Mouse (Mus musculus) hindbrain, postnatal 0 days (tissue): Measurements from ENCODE around the gene Wdr91. TPM values are rescaled to one million over a fixed set of nuclear protein-coding genes. Genes with fewer than 3 reads are reported as not detected.

Source experiments
- ATAC-seq: fragments of 200-750 bp; cut with Nextera tagmentation; 2 replicates; pipeline ENCODE4 v1.8.0; 2017; ENCODE audit warnings: mild to moderate bottlenecking, moderate TSS enrichment, moderate library complexity
- DNase-seq: peaks from one replicate; pipeline ENCODE4 v3.0.0-alpha.2; 2015; ENCODE audit warnings: low spot score
- H3K27ac ChIP-seq: fragments of 300-500 bp; sonication (generic); 2 replicates; pipeline ENCODE4 v1.5.1; 2014; ENCODE audit warnings: mild to moderate bottlenecking
- H3K27me3 ChIP-seq: fragments of 300-500 bp; sonication (generic); 2 replicates; pipeline ENCODE4 v1.6.1; 2014; ENCODE audit warnings: low read length, mixed read lengths; ENCODE audit not compliant: insufficient read depth
- H3K36me3 ChIP-seq: fragments of 300-500 bp; sonication (generic); 2 replicates; pipeline ENCODE4 v1.6.1; 2014; ENCODE audit warnings: low read length, mixed read lengths; ENCODE audit not compliant: insufficient read depth
- H3K4me1 ChIP-seq: fragments of 300-500 bp; sonication (generic); 2 replicates; pipeline ENCODE4 v1.6.1; 2014; ENCODE audit warnings: antibody characterized with exemption, low read length, mixed read lengths; ENCODE audit not compliant: insufficient read depth
- H3K4me2 ChIP-seq: fragments of 300-500 bp; sonication (generic); 2 replicates; pipeline ENCODE4 v1.6.1; 2014; ENCODE audit warnings: low read depth, mild to moderate bottlenecking, low read length, moderate library complexity, mixed read lengths
- H3K4me3 ChIP-seq: fragments of 300-500 bp; sonication (generic); 2 replicates; pipeline ENCODE4 v1.5.1; 2014; ENCODE audit warnings: low read length
- H3K9ac ChIP-seq: fragments of 300-500 bp; sonication (generic); replicated peaks from 2 replicates; pipeline ENCODE4 v1.6.1; 2014; ENCODE audit warnings: mild to moderate bottlenecking, low read length, moderate library complexity, mixed read lengths
- H3K9me3 ChIP-seq: fragments of 300-500 bp; sonication (generic); 2 replicates; pipeline ENCODE4 v1.6.1; 2016; ENCODE audit warnings: low read length, mixed read lengths
- CTCF ChIP-seq: IDR thresholded peaks from 2 replicates; pipeline ENCODE4 v1.5.1; 2016; ENCODE audit warnings: antibody characterized with exemption, control low read depth, low read depth
- WGBS: fragments of 180-500 bp; shearing (Covaris S2); extraction: QIAGEN DNeasy Blood & Tissue Kit; methylation state at CpG from one replicate; pipeline ENCODE4 v1.1.7; 2014; 5-methylcytosine and 5-hydroxymethylcytosine counted together
- polyA plus RNA-seq: library from polyadenylated mRNA; unstranded; fragments of >200 nt; fragmentation: Nextera tagmentation; extraction: Ambion mirVana; gene quantifications from 2 replicates; pipeline ENCODE4 v1.2.1, GENCODE M21; 2015
- total RNA-seq: library from RNA; depleted of rRNA; stranded (reverse); fragments of >200 nt; gene quantifications from 2 replicates; pipeline ENCODE4 v1.2.3, GENCODE M21; 2014

Wdr91 gene
- total and polyA plus RNA-seq, 2 experiments from 2014 or later: 17.9 to 52.7 TPM

DNA sequence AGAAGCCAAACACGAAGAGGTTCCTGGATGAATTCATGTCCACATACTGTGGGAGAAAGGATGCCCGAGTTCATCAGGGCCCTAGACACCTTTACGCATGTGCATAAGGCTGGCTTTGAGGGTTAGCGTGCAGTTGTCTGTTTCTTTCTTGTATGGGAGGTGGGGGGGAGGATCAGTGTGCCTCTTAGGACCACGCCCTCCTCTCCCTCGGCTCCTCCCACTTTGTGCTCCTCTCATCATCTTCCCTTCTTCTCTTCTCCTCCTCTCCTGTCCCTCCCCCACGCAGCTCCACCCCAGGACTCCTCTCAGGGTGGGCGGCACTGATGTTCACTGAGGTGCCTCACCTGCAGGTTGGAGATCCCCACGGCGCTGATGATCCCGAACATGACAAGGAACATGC lies 37.8 kb upstream of the Wdr91 start:
- Histone ChIP-seq H3K4me2 (peak overlapping the region; percentile 32), H3K9me3 (no peaks in the 10 kb centered on the region), H3K9ac (no peak overlapping the region; the same call in 1 of the 2 replicates), H3K4me3 (peak overlapping the region; percentile 5), H3K4me1 (no peaks in the 10 kb centered on the region), H3K27me3 (no peaks in the 10 kb centered on the region), H3K36me3 (no peaks in the 10 kb centered on the region), H3K27ac (no peak overlapping the region)
- no peak for TF ChIP-seq CTCF
- ATAC-seq: peak; percentile 54; the same call in 1 of the 2 replicates
- DNase-seq: peak; percentile 37
- WGBS: 25% methylated on average over 11 of the region's 11 CpGs

DNA sequence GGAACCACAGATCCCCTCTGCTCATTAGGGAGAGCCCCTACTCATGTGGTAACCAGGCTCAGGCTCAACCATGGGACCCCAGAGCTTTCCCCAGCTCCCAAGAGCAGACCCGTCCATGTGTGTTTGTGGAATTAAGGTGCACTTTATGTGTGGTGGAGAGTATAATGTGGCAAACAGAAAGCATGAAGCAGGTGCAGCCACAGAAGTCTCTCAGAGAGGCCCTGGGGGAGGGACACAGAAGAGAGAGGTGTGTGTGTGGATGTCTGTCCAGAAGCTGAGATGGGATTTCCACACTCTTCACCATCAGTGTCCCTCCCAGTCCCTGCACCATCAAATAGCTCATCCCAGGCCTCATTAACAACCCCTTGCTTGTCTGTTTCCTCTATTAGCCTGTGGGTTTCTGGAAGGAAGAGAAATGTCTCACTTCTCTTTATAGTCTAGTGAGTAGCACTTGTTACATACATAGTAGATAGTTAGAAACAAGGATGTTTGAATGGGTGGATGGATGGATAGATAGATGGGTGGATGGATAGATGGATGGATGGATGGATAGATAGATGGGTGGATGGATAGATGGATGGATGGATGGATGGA lies 35.9 kb upstream of the Wdr91 start:
- Histone ChIP-seq H3K36me3 (no peaks in the 10 kb centered on the region), H3K9ac (no peak overlapping the region), H3K27ac (no peak overlapping the region), H3K9me3 (no peaks in the 10 kb centered on the region), H3K4me2 (no peak overlapping the region), H3K27me3 (no peaks in the 10 kb centered on the region), H3K4me1 (no peaks in the 10 kb centered on the region), H3K4me3 (no peak overlapping the region)
- ATAC-seq (no peak), DNase-seq (no peak)
- no peak for TF ChIP-seq CTCF
- 84% methylated on average over 1 of the region's 1 CpGs for WGBS

DNA sequence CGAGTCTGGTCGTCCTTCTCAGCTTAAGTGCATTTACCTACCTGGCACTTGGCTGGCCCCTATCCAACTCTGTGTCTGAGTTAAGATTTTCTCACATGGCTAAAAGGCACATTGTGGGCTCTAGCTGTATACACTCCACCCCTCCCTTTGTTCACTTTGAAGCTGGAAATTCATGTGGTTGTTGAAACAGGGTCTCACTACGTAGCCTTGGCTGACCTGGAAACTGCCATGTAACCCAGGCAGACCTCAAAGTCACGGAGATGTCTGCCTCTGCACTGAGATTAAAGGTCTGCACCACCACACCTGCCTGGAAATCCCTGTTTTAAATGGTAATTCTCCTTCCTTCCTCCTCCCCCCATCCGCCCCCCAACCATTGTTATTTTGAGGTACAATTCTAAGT lies 32.8 kb upstream of the Wdr91 start:
- Histone ChIP-seq H3K4me3 (no peak overlapping the region), H3K9ac (no peak overlapping the region), H3K4me2 (no peak overlapping the region), H3K4me1 (no peaks in the 10 kb centered on the region), H3K9me3 (no peaks in the 10 kb centered on the region), H3K27ac (no peak overlapping the region), H3K27me3 (no peaks in the 10 kb centered on the region), H3K36me3 (no peaks in the 10 kb centered on the region)
- 84% methylated on average over 5 of the region's 5 CpGs for WGBS
- DNase-seq: no peak
- TF ChIP-seq CTCF: no peak
- no peak for ATAC-seq

DNA sequence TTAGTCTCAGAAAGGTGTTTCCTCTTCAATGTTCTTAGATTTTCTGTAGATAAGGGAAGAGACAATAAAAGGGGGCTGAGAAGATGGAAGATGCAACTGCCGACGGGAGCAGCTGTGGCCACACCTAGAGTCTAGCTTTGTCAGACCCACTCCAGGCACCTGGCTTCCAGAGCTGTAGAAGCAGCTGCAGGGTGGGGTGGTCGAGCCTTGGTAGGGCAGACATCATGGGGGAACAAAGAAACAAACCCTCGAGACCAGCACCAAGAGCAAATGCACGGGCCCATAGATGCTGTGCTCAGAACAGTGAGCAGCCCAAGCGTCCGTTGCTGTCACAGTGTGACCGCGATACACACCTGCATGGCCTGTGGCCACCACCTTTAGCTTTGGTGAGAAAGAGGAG lies 31.8 kb upstream of the Wdr91 start:
- H3K9me3 ChIP-seq: no peaks in the 10 kb centered on the region
- no peak overlapping the region for H3K27ac ChIP-seq
- H3K4me2 ChIP-seq: no peak overlapping the region
- no peak for ATAC-seq
- 87% methylated on average over 9 of the region's 9 CpGs for WGBS
- TF ChIP-seq CTCF: no peak
- no peak overlapping the region for H3K9ac ChIP-seq
- H3K4me1 ChIP-seq: no peaks in the 10 kb centered on the region
- no peaks in the 10 kb centered on the region for H3K27me3 ChIP-seq
- no peaks in the 10 kb centered on the region for H3K36me3 ChIP-seq
- no peak overlapping the region for H3K4me3 ChIP-seq
- DNase-seq: no peak

DNA sequence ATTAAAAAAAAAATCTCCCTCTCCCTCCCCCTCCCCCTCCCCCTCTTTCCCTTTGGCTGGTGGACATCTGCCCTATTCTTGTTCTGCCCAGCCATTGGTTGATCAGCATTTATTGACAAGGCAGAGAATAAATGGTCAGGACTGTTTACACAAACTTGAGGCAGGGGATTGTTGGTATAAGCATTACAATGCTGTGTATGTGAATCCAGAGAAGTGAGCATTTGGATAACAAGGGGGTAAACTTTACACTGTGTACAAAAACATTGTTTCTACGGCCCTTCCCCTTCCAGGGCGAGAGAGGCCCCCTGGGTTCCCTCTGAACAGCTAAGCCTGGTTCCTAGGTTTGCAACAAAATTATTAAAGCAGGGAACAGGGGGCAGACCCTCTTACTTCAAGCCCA lies 30.8 kb upstream of the Wdr91 start:
- 84% methylated on average over 2 of the region's 2 CpGs for WGBS
- no peaks in the 10 kb centered on the region for H3K27me3 ChIP-seq
- no peaks in the 10 kb centered on the region for H3K9me3 ChIP-seq
- H3K4me1 ChIP-seq: no peaks in the 10 kb centered on the region
- ATAC-seq: no peak
- H3K36me3 ChIP-seq: no peaks in the 10 kb centered on the region
- H3K27ac ChIP-seq: no peak overlapping the region
- H3K4me3 ChIP-seq: no peak overlapping the region
- H3K4me2 ChIP-seq: no peak overlapping the region
- H3K9ac ChIP-seq: no peak overlapping the region
- no peak for DNase-seq
- TF ChIP-seq CTCF: no peak

DNA sequence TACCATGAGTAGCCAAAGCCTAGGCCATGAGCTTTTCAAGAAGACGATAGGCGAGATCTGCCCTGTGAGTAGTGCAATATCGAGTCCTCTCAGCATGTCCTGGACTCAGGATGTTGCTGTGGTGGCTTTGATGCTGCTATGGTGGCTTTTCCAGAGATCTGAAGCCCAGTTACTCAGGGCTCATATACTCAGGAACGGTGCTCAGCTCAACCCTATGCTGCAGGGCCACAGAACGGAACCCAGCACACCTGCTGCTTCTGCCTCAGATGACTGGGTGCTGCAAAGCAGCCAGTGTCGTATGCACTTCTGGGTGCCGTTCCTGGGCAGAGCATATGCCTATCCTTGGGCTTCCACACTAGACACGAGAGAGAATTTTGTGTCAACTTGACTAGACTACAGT lies 28.8 kb upstream of the Wdr91 start:
- H3K36me3 ChIP-seq: no peaks in the 10 kb centered on the region
- H3K9me3 ChIP-seq: no peaks in the 10 kb centered on the region
- no peak overlapping the region for H3K4me3 ChIP-seq
- H3K4me2 ChIP-seq: no peak overlapping the region
- 91% methylated on average over 8 of the region's 8 CpGs for WGBS
- no peak overlapping the region for H3K27ac ChIP-seq
- ATAC-seq (no peak), DNase-seq (no peak)
- no peak overlapping the region for H3K9ac ChIP-seq
- no peaks in the 10 kb centered on the region for H3K27me3 ChIP-seq
- no peaks in the 10 kb centered on the region for H3K4me1 ChIP-seq
- TF ChIP-seq CTCF: no peak

DNA sequence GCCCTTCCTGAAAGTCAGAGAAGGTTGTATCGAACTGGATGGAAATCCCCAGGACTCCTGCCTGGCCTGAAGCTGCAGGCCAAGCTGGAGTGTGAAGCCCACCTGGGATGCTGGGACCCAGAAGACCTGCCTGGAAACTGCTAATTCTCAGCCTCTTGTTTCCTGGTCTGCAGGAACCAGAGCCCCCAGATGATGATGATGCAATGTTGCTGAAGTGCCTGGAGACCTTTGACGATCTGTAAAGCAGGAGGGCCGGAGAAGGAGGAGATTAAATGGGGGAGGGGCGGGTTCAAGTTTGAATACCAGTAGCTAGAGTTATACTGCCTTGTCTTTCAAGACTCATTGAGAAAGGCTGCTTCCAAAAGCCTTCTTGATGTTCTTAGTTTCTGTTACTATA lies 28.3 kb upstream of the Wdr91 start:
- 48% methylated on average over 4 of the region's 4 CpGs for WGBS
- Histone ChIP-seq H3K4me3 (no peak overlapping the region), H3K9me3 (no peaks in the 10 kb centered on the region), H3K36me3 (no peaks in the 10 kb centered on the region), H3K9ac (no peak overlapping the region), H3K4me2 (no peak overlapping the region), H3K27ac (no peak overlapping the region), H3K4me1 (no peaks in the 10 kb centered on the region), H3K27me3 (no peaks in the 10 kb centered on the region)
- no peak for ATAC-seq
- no peak for DNase-seq
- TF ChIP-seq CTCF: no peak
